Mouse (Mus musculus): Measurements from ENCODE around the gene Vps39.

DNA sequence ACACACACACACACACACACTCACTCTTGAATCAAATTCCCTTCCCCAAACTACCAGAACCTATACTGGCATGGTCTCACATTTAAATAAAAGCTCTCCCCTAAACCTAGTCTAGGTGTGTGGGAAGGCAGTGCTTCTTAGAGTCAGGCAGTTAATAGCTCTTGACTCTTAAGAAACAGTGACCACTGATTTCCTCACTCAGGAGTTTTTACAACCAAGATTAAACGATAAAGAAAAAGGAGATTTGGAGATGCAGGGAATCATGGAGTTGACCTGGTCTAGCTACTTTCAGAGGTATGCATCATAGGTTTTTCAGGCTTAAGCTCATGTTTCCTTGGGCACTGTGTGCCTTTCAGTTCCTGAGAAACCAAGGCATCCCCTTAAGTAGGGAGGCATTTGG lies 33.3 kb upstream of the Vps39 start:
- no peak for TF ChIP-seq CTCF (IDR thresholded peaks at IDR 0.05; ENCODE audit: borderline replicate concordance, insufficient read depth, low read length)
- no peak for TF ChIP-seq POLR2A (IDR thresholded peaks at IDR 0.05; ENCODE audit: low read depth, low read length)

Data from embryonic fibroblast, embryonic 13.5 days (primary cell).